Mouse (Mus musculus) B cell, adult 2 months (primary cell): ENCODE results near the gene Dmwd.
A peak's percentile ranks its signal among the peaks of the same experiment; 100 is the strongest.

Source experiments
- DNase-seq, 2 experiments: peaks; one replicate each; pipeline ENCODE4 v3.0.0; 2022

The Dmwd gene

GRCm38 (mm10) chr7:19095751-19096110 is 19.7 kb downstream of the Dmwd start:
- DNase-seq, result peak in 1 of 2 experiments; percentile 25

- DNase-seq, result no peak
Measured at GRCm38 (mm10) chr7:19096421-19096976, 20.5 kb downstream of the Dmwd start.

- no peak for DNase-seq
Measured at GRCm38 (mm10) chr7:19097217-19097616, 21.2 kb downstream of the Dmwd start.

GRCm38 (mm10) chr7:19097863-19098262 is 21.8 kb downstream of the Dmwd start:
- DNase-seq, result no peak

GRCm38 (mm10) chr7:19098811-19099210 is 22.8 kb downstream of the Dmwd start:
- DNase-seq, result no peak

GRCm38 (mm10) chr7:19100290-19100689 is 24.3 kb downstream of the Dmwd start:
- no peak for DNase-seq

- no peak for DNase-seq
Measured at GRCm38 (mm10) chr7:19103741-19104140, 27.7 kb downstream of the Dmwd start.

- DNase-seq, result no peak
Measured at GRCm38 (mm10) chr7:19104486-19104885, 28.5 kb downstream of the Dmwd start.

GRCm38 (mm10) chr7:19107436-19107835 is 31.4 kb downstream of the Dmwd start:
- DNase-seq, result no peak

GRCm38 (mm10) chr7:19109565-19109964 is 33.5 kb downstream of the Dmwd start:
- DNase-seq, result no peak

- DNase-seq, result peak; percentile 27 to 30
Measured at GRCm38 (mm10) chr7:19118028-19118771, 42.2 kb downstream of the Dmwd start, which contains the start of gene Gm4969. Gm4969 (minus strand) TSS chr7:19118368.

- no peak for DNase-seq
Measured at GRCm38 (mm10) chr7:19119083-19119482, 43.1 kb downstream of the Dmwd start.

- peak; percentile 93 to 95 for DNase-seq
Measured at GRCm38 (mm10) chr7:19119631-19120429, 43.8 kb downstream of the Dmwd start, which contains the start of gene Fbxo46. Fbxo46 (plus strand) TSS chr7:19119859.

- DNase-seq, result no peak
Measured at GRCm38 (mm10) chr7:19121686-19122085, 45.7 kb downstream of the Dmwd start.

GRCm38 (mm10) chr7:19124713-19125112 is 48.7 kb downstream of the Dmwd start:
- no peak for DNase-seq

- no peak for DNase-seq
Measured at GRCm38 (mm10) chr7:19127744-19128143, 51.7 kb downstream of the Dmwd start.

- DNase-seq, result no peak
Measured at GRCm38 (mm10) chr7:19129396-19129795, 53.4 kb downstream of the Dmwd start.

- peak; percentile 33 to 49 for DNase-seq
Measured at GRCm38 (mm10) chr7:19130657-19131056, 54.6 kb downstream of the Dmwd start.

- DNase-seq, result peak; percentile 97
Measured at GRCm38 (mm10) chr7:19131324-19131848, 55.4 kb downstream of the Dmwd start.
